Mouse (Mus musculus): ENCODE measurements at regions not wholly inside any gene's neighbourhood (a gene's known extent, or its start where the extent isn't known, plus 50 kb on each side); places are given as distances from the start of the nearest gene placed in this dataset.

GRCm38 (mm10) chr17:55281276-55281675 lies 163.9 kb upstream of the St6gal2 start:
- no peaks in the 10 kb centered on the region for H3K4me1 ChIP-seq (replicated peaks; ENCODE audit: low read depth, low read length)
- TF ChIP-seq CTCF (conservative IDR thresholded peaks at IDR 0.05; ENCODE audit: low read length) (no peak), POU5F1 (IDR thresholded peaks at IDR 0.05; ENCODE audit: borderline replicate concordance, low read length) (no peak), NANOG (IDR thresholded peaks at IDR 0.05; ENCODE audit: borderline replicate concordance, low read length) (no peak)
- H3K9me3 ChIP-seq (ENCODE audit: low read length) = no peaks in the 10 kb centered on the region

GRCm38 (mm10) chr17:55288589-55288988 lies 156.6 kb upstream of the St6gal2 start:
- Histone ChIP-seq H3K36me3 (ENCODE audit: insufficient read depth, low read length) (no peaks in the 10 kb centered on the region), H3K9me3 (ENCODE audit: low read length) (no peaks in the 10 kb centered on the region), H3K4me1 (replicated peaks; ENCODE audit: low read depth, low read length) (no peaks in the 10 kb centered on the region), H3K4me3 (replicated peaks; ENCODE audit: low read length) (no peak overlapping the region), H3K27me3 (ENCODE audit: insufficient read depth, low read length) (no peaks in the 10 kb centered on the region)
- no peak for TF ChIP-seq NANOG (IDR thresholded peaks at IDR 0.05; ENCODE audit: borderline replicate concordance, low read length)
- TF ChIP-seq POU5F1 (IDR thresholded peaks at IDR 0.05; ENCODE audit: borderline replicate concordance, low read length) = no peak
- no peak for TF ChIP-seq CTCF (conservative IDR thresholded peaks at IDR 0.05; ENCODE audit: low read length)

More at GRCm38 (mm10) chr17:55281276-55281675, 163.9 kb upstream of the St6gal2 start:
- Histone ChIP-seq H3K36me3 (ENCODE audit: insufficient read depth, low read length) (no peaks in the 10 kb centered on the region), H3K4me3 (replicated peaks; ENCODE audit: low read length) (no peak overlapping the region), H3K27me3 (ENCODE audit: insufficient read depth, low read length) (no peaks in the 10 kb centered on the region)

- Histone ChIP-seq H3K9me3 (ENCODE audit: low read length) (no peaks in the 10 kb centered on the region), H3K4me3 (replicated peaks; ENCODE audit: low read length) (no peak overlapping the region), H3K4me1 (replicated peaks; ENCODE audit: low read depth, low read length) (no peaks in the 10 kb centered on the region), H3K27me3 (ENCODE audit: insufficient read depth, low read length) (no peaks in the 10 kb centered on the region), H3K36me3 (ENCODE audit: insufficient read depth, low read length) (no peaks in the 10 kb centered on the region)
- no peak for TF ChIP-seq CTCF (conservative IDR thresholded peaks at IDR 0.05; ENCODE audit: low read length)
- no peak for TF ChIP-seq POU5F1 (IDR thresholded peaks at IDR 0.05; ENCODE audit: borderline replicate concordance, low read length)
- no peak for TF ChIP-seq NANOG (IDR thresholded peaks at IDR 0.05; ENCODE audit: borderline replicate concordance, low read length)
Observed at GRCm38 (mm10) chr17:55292656-55293055, 152.5 kb upstream of the St6gal2 start.

GRCm38 (mm10) chr17:55296701-55297100 lies 148.5 kb upstream of the St6gal2 start:
- H3K9me3 ChIP-seq (ENCODE audit: low read length) = no peaks in the 10 kb centered on the region
- TF ChIP-seq POU5F1 (IDR thresholded peaks at IDR 0.05; ENCODE audit: borderline replicate concordance, low read length) (no peak), NANOG (IDR thresholded peaks at IDR 0.05; ENCODE audit: borderline replicate concordance, low read length) (no peak), CTCF (conservative IDR thresholded peaks at IDR 0.05; ENCODE audit: low read length) (no peak)

GRCm38 (mm10) chr17:55298852-55299251 lies 146.3 kb upstream of the St6gal2 start:
- no peaks in the 10 kb centered on the region for H3K9me3 ChIP-seq (ENCODE audit: low read length)
- TF ChIP-seq CTCF (conservative IDR thresholded peaks at IDR 0.05; ENCODE audit: low read length) = no peak
- no peak for TF ChIP-seq POU5F1 (IDR thresholded peaks at IDR 0.05; ENCODE audit: borderline replicate concordance, low read length)
- TF ChIP-seq NANOG (IDR thresholded peaks at IDR 0.05; ENCODE audit: borderline replicate concordance, low read length) = no peak
- no peaks in the 10 kb centered on the region for H3K27me3 ChIP-seq (ENCODE audit: insufficient read depth, low read length)
- no peaks in the 10 kb centered on the region for H3K4me1 ChIP-seq (replicated peaks; ENCODE audit: low read depth, low read length)
- no peak overlapping the region for H3K4me3 ChIP-seq (replicated peaks; ENCODE audit: low read length)
- H3K36me3 ChIP-seq (ENCODE audit: insufficient read depth, low read length) = no peaks in the 10 kb centered on the region

More at GRCm38 (mm10) chr17:55296701-55297100, 148.5 kb upstream of the St6gal2 start:
- H3K4me3 ChIP-seq (replicated peaks; ENCODE audit: low read length) = no peak overlapping the region
- H3K36me3 ChIP-seq (ENCODE audit: insufficient read depth, low read length) = no peaks in the 10 kb centered on the region
- H3K4me1 ChIP-seq (replicated peaks; ENCODE audit: low read depth, low read length) = no peaks in the 10 kb centered on the region
- no peaks in the 10 kb centered on the region for H3K27me3 ChIP-seq (ENCODE audit: insufficient read depth, low read length)

- TF ChIP-seq NANOG (IDR thresholded peaks at IDR 0.05; ENCODE audit: borderline replicate concordance, low read length) = no peak
- no peak for TF ChIP-seq CTCF (conservative IDR thresholded peaks at IDR 0.05; ENCODE audit: low read length)
- no peak for TF ChIP-seq POU5F1 (IDR thresholded peaks at IDR 0.05; ENCODE audit: borderline replicate concordance, low read length)
- no peaks in the 10 kb centered on the region for H3K27me3 ChIP-seq (ENCODE audit: insufficient read depth, low read length)
Observed at GRCm38 (mm10) chr17:55320959-55321358, 124.2 kb upstream of the St6gal2 start.

GRCm38 (mm10) chr17:55359305-55359704 lies 85.9 kb upstream of the St6gal2 start:
- TF ChIP-seq NANOG (IDR thresholded peaks at IDR 0.05; ENCODE audit: borderline replicate concordance, low read length) = no peak
- no peak for TF ChIP-seq CTCF (conservative IDR thresholded peaks at IDR 0.05; ENCODE audit: low read length)
- TF ChIP-seq POU5F1 (IDR thresholded peaks at IDR 0.05; ENCODE audit: borderline replicate concordance, low read length) = no peak
- H3K36me3 ChIP-seq (ENCODE audit: insufficient read depth, low read length) = no peaks in the 10 kb centered on the region

More at GRCm38 (mm10) chr17:55320959-55321358, 124.2 kb upstream of the St6gal2 start:
- Histone ChIP-seq H3K4me1 (replicated peaks; ENCODE audit: low read depth, low read length) (no peaks in the 10 kb centered on the region), H3K4me3 (replicated peaks; ENCODE audit: low read length) (no peak overlapping the region), H3K36me3 (ENCODE audit: insufficient read depth, low read length) (no peaks in the 10 kb centered on the region), H3K9me3 (ENCODE audit: low read length) (no peaks in the 10 kb centered on the region)

GRCm38 (mm10) chr17:55367064-55367463 lies 78.1 kb upstream of the St6gal2 start:
- TF ChIP-seq POU5F1 (IDR thresholded peaks at IDR 0.05; ENCODE audit: borderline replicate concordance, low read length) = no peak
- TF ChIP-seq NANOG (IDR thresholded peaks at IDR 0.05; ENCODE audit: borderline replicate concordance, low read length) = no peak
- TF ChIP-seq CTCF (conservative IDR thresholded peaks at IDR 0.05; ENCODE audit: low read length) = no peak
- H3K27me3 ChIP-seq (ENCODE audit: insufficient read depth, low read length) = no peaks in the 10 kb centered on the region
- H3K4me3 ChIP-seq (replicated peaks; ENCODE audit: low read length) = no peak overlapping the region
- H3K9me3 ChIP-seq (ENCODE audit: low read length) = no peaks in the 10 kb centered on the region
- no peaks in the 10 kb centered on the region for H3K4me1 ChIP-seq (replicated peaks; ENCODE audit: low read depth, low read length)
- no peaks in the 10 kb centered on the region for H3K36me3 ChIP-seq (ENCODE audit: insufficient read depth, low read length)

More at GRCm38 (mm10) chr17:55359305-55359704, 85.9 kb upstream of the St6gal2 start:
- Histone ChIP-seq H3K4me1 (replicated peaks; ENCODE audit: low read depth, low read length) (no peaks in the 10 kb centered on the region), H3K9me3 (ENCODE audit: low read length) (no peaks in the 10 kb centered on the region; the same call in 1 of the 2 replicates), H3K27me3 (ENCODE audit: insufficient read depth, low read length) (no peaks in the 10 kb centered on the region), H3K4me3 (replicated peaks; ENCODE audit: low read length) (no peak overlapping the region)
